Mouse (Mus musculus) hindbrain, embryonic 15.5 days (tissue): ENCODE measurements at regions not wholly inside any gene's neighbourhood (a gene's known extent, or its start where the extent isn't known, plus 50 kb on each side); places are given as distances from the start of the nearest gene placed in this dataset.

Source experiments
- ATAC-seq: fragments of 200-750 bp; cut with Nextera tagmentation; 2 replicates; pipeline ENCODE4 v1.8.0; 2017; ENCODE audit warnings: low read depth, moderate number of reproducible peaks, moderate TSS enrichment; ENCODE audit not compliant: low FRiP score
- H3K27ac ChIP-seq: fragments of 300-500 bp; sonication (generic); replicated peaks from 2 replicates; pipeline ENCODE4 v1.5.1; 2015; ENCODE audit warnings: mild to moderate bottlenecking, inconsistent platforms
- H3K27me3 ChIP-seq: fragments of 300-500 bp; sonication (generic); 2 replicates; pipeline ENCODE4 v1.6.1; 2015; ENCODE audit warnings: control low read depth, inconsistent platforms
- H3K36me3 ChIP-seq: fragments of 300-500 bp; sonication (generic); 2 replicates; pipeline ENCODE4 v1.6.1; 2015; ENCODE audit warnings: control low read depth, inconsistent platforms
- H3K4me1 ChIP-seq: fragments of 300-500 bp; sonication (generic); replicated peaks from 2 replicates; pipeline ENCODE4 v1.6.1; 2015; ENCODE audit warnings: control low read depth, inconsistent platforms
- H3K4me2 ChIP-seq: fragments of 300-500 bp; sonication (generic); 2 replicates; pipeline ENCODE4 v1.6.1; 2015; ENCODE audit warnings: moderate library complexity, mild to moderate bottlenecking, inconsistent platforms
- H3K4me3 ChIP-seq: fragments of 300-500 bp; sonication (generic); 2 replicates; pipeline ENCODE4 v1.5.1; 2015; ENCODE audit warnings: mild to moderate bottlenecking, inconsistent platforms
- H3K9ac ChIP-seq: fragments of 300-500 bp; sonication (generic); 2 replicates; pipeline ENCODE4 v1.6.1; 2015; ENCODE audit warnings: inconsistent platforms
- H3K9me3 ChIP-seq: fragments of 300-500 bp; sonication (generic); 2 replicates; pipeline ENCODE4 v1.6.1; 2016; ENCODE audit warnings: control low read depth, inconsistent platforms
- WGBS: fragments of 180-500 bp; shearing (Covaris S2); methylation state at CpG from one replicate; pipeline ENCODE4 v1.1.7; 2015; 5-methylcytosine and 5-hydroxymethylcytosine counted together

DNA sequence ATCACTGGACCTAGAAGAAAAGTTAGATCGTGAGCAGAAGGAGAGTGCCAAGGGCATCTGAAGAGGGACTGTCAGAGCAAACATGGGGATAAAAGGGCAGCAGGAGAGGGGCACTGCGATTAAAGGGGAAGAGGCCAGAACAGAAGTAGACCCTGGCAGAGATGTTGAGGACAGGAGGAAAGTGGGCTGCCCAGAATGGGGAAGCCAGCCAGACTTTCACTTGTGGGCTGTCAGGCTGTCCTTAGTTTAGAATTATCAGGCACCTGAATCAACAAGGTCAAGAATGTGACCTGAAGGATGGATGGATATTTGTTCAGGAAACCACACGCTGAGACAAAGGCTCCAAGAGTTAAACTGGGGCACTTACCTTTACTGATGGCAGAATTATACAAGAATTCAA is 193.0 kb upstream of the Klf3 start:
- peaks cover 9% of the 10 kb centered on the region; the same call in 1 of the 2 replicates for H3K4me1 ChIP-seq
- no peaks in the 10 kb centered on the region for H3K27me3 ChIP-seq
- no peak for ATAC-seq
- H3K9me3 ChIP-seq = no peaks in the 10 kb centered on the region
- H3K4me2 ChIP-seq = no peak overlapping the region
- H3K27ac ChIP-seq = no peak overlapping the region
- 6% methylated on average over 3 of the region's 3 CpGs for WGBS
- H3K4me3 ChIP-seq = no peak overlapping the region
- H3K36me3 ChIP-seq = no peaks in the 10 kb centered on the region
- no peak overlapping the region for H3K9ac ChIP-seq

DNA sequence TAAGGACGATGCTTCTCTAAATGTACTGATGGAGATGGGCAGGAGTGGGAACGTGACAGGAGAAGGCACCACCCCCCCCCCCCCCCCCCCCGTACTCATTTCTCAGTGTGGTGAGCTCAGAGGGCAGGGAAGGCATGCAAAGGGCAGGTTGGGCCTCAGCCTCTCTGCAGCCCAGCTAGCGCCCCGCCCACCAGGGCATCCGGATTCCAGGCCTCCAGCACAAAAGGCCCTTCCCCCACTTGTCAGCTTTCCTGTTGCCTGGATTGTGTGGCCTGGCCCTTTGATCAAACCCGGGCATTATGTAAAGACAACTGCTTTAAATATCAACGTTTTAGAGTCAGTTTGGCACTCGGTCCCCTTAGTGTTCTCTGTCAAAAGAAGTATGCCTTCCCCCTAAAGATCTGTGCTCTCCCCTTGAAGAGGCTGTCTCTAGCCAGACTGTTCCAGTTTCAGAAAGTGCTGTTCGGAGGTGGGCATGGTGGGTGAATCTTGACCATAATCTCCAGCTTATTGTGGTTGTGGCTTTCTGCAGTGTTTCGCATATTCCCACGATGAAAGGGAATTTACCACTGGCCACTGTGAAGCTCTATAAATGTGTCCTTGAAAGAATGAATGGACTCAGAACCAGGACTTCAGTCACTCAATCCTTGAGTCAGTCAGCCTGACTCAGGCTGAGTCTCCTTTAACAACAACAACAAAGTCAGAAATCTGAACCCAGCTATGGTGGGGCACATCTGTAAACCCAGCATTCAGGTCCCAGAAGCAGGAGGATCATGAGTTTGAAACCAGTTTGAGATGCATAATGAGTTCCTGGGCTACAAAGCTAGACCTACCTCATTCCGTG is 192.4 kb upstream of the Klf3 start:
- Histone ChIP-seq H3K27me3 (no peaks in the 10 kb centered on the region), H3K27ac (no peak overlapping the region), H3K9ac (no peak overlapping the region), H3K4me1 (peaks cover 9% of the 10 kb centered on the region; the same call in 1 of the 2 replicates), H3K4me2 (no peak overlapping the region), H3K36me3 (no peaks in the 10 kb centered on the region), H3K4me3 (no peak overlapping the region), H3K9me3 (no peaks in the 10 kb centered on the region)
- ATAC-seq = peak; percentile 45
- 10% methylated on average over 13 of the region's 13 CpGs for WGBS

DNA sequence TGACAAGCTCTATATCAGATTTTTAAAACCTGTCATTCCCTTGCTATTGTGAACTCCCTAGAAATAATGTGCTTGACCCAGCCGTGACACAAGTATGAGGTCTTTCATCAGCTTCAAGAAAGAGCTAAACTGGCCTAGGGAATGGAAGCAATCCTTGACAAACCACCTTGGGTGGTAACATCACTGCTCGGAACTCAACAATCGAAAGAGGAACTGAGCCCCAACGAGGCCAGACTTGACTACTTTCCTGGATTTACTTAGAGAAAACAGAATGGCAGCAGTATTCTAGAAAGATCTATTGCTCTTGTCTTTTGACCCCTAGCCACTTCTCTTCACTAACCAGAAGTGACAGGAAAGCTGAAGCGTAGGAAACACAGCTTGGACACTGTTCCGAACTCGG is 191.2 kb upstream of the Klf3 start:
- Histone ChIP-seq H3K27ac (no peak overlapping the region), H3K4me2 (no peak overlapping the region), H3K9me3 (no peaks in the 10 kb centered on the region), H3K36me3 (no peaks in the 10 kb centered on the region), H3K27me3 (no peaks in the 10 kb centered on the region), H3K4me3 (no peak overlapping the region), H3K9ac (no peak overlapping the region), H3K4me1 (peaks cover 9% of the 10 kb centered on the region; the same call in 1 of the 2 replicates)
- WGBS = 88% methylated on average over 7 of the region's 7 CpGs
- ATAC-seq = no peak

DNA sequence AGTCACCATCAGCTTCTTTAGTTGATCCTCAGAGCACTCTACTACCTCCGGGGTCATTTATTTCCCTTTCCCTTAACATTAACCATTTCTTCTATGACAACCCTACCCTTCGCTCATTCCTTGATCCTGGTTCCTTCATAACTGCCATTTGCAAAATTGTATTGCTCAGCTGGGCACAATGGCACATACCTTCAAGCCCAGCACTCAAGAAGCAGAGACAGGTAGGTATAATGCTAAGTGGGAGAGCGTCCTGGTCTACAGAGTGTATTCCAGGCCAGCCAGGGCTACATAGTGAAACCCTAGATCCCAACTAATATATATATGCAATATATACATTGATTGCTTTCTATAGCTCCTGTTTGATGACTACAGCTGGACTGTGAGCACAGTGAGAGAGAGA is 189.5 kb upstream of the Klf3 start:
- no peak for ATAC-seq
- no peak overlapping the region for H3K4me2 ChIP-seq
- no peak overlapping the region for H3K9ac ChIP-seq
- no peaks in the 10 kb centered on the region for H3K9me3 ChIP-seq
- no peak overlapping the region for H3K4me3 ChIP-seq
- no peaks in the 10 kb centered on the region for H3K27me3 ChIP-seq
- 99% methylated on average over 3 of the region's 3 CpGs for WGBS
- no peak overlapping the region for H3K27ac ChIP-seq
- no peaks in the 10 kb centered on the region for H3K36me3 ChIP-seq
- peaks cover 9% of the 10 kb centered on the region; the same call in 1 of the 2 replicates for H3K4me1 ChIP-seq

DNA sequence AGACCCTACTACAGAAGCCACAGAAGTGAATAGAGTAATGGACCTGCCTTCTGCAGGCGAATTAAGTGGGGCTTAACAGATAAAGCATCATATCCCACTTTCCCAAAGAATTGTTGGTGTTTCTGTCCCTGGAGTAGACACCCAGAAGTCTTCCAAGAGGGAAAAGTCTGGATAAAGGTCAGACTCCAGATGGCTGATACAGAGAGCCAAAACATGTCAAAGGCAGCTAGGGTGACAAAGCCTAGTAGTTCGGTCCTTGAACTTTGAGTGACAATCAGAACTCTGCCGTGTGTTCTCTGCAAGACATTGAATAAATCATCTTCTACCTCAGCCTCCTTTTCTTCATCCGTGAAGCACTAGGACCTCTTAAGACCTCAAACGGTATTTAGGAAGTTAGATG is 185.1 kb upstream of the Klf3 start:
- H3K27me3 ChIP-seq = no peaks in the 10 kb centered on the region
- H3K9ac ChIP-seq = no peak overlapping the region
- H3K36me3 ChIP-seq = no peaks in the 10 kb centered on the region
- 80% methylated on average over 5 of the region's 5 CpGs for WGBS
- no peaks in the 10 kb centered on the region for H3K4me1 ChIP-seq
- ATAC-seq = no peak
- no peak overlapping the region for H3K4me2 ChIP-seq
- H3K9me3 ChIP-seq = no peaks in the 10 kb centered on the region
- H3K27ac ChIP-seq = no peak overlapping the region
- H3K4me3 ChIP-seq = no peak overlapping the region

DNA sequence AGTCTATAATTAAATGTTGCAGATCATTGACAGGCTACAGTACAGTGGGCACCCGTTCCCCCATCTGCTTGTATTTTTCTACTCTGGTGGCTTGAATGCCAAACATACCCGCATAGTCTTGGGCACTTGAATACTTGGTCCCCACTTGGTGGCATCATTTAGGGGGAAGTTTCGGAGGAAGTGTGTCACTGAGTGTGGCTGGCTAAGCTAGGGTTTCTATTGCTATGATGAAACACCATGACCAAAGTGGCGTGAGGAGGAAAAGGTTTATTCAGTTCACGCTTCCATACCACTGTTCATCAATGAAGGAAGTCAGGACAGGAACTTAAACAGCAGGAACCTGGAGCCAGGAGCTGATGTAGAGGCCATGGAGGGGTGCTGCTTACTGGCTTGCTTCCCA is 183.4 kb upstream of the Klf3 start:
- H3K4me2 ChIP-seq = no peak overlapping the region
- no peak overlapping the region for H3K4me3 ChIP-seq
- no peaks in the 10 kb centered on the region for H3K9me3 ChIP-seq
- no peaks in the 10 kb centered on the region for H3K36me3 ChIP-seq
- no peak for ATAC-seq
- H3K27ac ChIP-seq = no peak overlapping the region
- no peaks in the 10 kb centered on the region for H3K4me1 ChIP-seq
- H3K9ac ChIP-seq = no peak overlapping the region
- no peaks in the 10 kb centered on the region for H3K27me3 ChIP-seq
- WGBS = 94% methylated on average over 5 of the region's 5 CpGs

DNA sequence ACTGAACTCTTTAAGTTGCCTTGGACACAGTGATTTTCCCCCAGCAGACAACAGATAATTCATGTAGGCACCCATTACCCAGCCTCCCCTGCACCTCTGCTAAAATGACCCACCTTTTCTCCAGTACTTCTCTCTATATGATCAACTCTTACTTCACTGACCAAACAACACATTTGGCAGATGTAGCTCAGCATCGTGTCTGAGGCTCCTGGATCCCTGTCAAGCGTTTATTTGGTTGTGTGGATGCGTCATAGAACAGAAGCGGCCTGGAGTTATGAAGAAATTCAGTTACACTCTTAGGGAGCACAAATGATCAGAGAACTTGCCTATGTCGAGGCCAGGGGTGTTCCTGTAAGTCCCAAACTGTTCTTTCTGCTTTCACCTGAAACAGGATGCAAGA is 182.5 kb upstream of the Klf3 start:
- H3K4me1 ChIP-seq = no peaks in the 10 kb centered on the region
- 94% methylated on average over 5 of the region's 5 CpGs for WGBS

DNA sequence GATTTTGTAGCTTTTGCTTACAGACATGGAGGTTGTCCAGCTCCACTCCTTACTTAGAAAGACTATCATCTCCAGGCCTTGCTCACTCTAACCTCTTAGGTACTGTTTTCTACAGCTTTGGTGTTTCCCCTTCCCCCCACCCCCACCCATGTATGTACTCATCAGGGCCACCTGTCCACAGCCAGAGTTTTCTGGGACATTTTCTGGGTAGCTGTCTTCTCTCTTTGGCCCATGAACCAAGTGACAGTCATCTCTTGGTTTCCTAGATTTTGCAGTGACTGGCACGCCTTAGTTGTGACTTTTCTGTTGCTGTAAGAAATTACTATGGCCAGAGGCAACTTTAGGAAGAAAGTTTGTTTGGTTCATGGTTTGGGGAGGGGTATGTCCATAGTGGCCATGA is 181.8 kb upstream of the Klf3 start:
- Histone ChIP-seq H3K9ac (no peak overlapping the region), H3K27ac (no peak overlapping the region), H3K36me3 (no peaks in the 10 kb centered on the region), H3K4me1 (no peaks in the 10 kb centered on the region), H3K27me3 (no peaks in the 10 kb centered on the region), H3K9me3 (no peaks in the 10 kb centered on the region), H3K4me2 (no peak overlapping the region), H3K4me3 (no peak overlapping the region)
- ATAC-seq = no peak
- 88% methylated on average over 1 of the region's 1 CpGs for WGBS

More for the DNA sequence above, 182.5 kb upstream of the Klf3 start:
- no peak for ATAC-seq
- Histone ChIP-seq H3K36me3 (no peaks in the 10 kb centered on the region), H3K9me3 (no peaks in the 10 kb centered on the region), H3K9ac (no peak overlapping the region), H3K4me2 (no peak overlapping the region), H3K27me3 (no peaks in the 10 kb centered on the region), H3K27ac (no peak overlapping the region), H3K4me3 (no peak overlapping the region)

DNA sequence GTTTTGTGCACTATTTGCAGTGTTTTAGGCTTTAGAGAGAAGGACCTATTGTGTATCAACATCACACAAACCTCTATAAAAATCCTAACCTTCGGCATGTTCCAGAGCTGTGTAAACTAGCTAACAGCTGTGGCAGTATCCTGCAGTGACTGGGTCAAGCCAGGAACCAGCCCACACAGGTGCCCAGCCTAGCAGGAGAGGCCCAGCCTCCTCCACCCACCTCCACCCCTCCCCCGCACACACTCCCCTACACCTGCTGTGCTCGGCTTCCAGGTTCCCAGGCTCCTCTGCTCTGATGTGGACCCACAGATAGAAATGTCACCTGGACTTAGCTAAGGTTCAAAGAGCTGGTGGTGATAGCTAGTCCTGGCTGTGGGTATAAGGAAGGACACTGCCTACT is 179.5 kb upstream of the Klf3 start:
- ATAC-seq = no peak
- H3K9me3 ChIP-seq = no peaks in the 10 kb centered on the region
- H3K4me1 ChIP-seq = no peaks in the 10 kb centered on the region
- no peak overlapping the region for H3K27ac ChIP-seq
- no peak overlapping the region for H3K4me2 ChIP-seq
- no peaks in the 10 kb centered on the region for H3K27me3 ChIP-seq
- no peaks in the 10 kb centered on the region for H3K36me3 ChIP-seq
- H3K4me3 ChIP-seq = no peak overlapping the region
- H3K9ac ChIP-seq = no peak overlapping the region
- WGBS = 56% methylated on average over 3 of the region's 3 CpGs

DNA sequence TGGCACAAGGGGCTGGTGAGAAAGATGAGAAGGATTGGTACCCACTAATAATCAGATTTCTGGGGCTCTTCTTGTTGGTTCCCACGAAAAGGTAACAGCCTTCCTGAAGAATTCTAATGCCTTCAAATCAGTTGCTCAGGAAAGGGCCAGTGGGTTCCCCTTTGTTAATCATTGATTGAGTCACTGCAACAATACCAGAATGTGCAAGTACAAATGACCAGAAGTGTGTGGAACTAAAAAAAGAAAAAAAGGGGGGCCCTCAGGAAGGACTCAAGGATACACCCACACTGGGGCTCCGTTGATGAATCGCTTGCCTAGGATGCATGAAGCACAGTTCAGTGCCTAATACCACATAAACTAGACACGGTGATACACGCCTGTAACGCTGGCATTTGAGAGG is 179.0 kb upstream of the Klf3 start:
- H3K27me3 ChIP-seq = no peaks in the 10 kb centered on the region
- H3K9ac ChIP-seq = no peak overlapping the region
- H3K9me3 ChIP-seq = no peaks in the 10 kb centered on the region
- no peak overlapping the region for H3K4me2 ChIP-seq
- ATAC-seq = no peak
- no peaks in the 10 kb centered on the region for H3K36me3 ChIP-seq
- no peak overlapping the region for H3K27ac ChIP-seq
- H3K4me3 ChIP-seq = no peak overlapping the region
- no peaks in the 10 kb centered on the region for H3K4me1 ChIP-seq
- WGBS = 79% methylated on average over 6 of the region's 6 CpGs

DNA sequence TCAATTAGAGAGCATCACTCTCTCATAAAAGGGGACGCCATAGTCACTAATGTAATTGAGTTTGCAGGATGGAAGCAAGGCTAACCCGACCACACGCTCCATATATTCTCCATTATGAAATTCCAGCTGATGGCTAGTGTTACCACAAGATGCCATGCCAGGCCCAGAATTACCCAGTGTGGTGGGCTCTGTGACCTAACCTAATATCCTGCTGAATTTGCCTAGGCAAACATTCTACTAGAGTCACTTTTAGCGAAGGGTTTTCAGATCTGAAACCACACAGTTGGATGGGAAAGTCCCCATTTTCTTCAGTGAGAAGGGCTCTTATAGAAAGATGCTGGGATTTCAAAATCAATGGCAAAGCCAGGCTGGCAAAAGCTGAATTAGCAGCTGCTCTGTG is 177.8 kb upstream of the Klf3 start:
- no peak for ATAC-seq
- no peaks in the 10 kb centered on the region for H3K9me3 ChIP-seq
- H3K27ac ChIP-seq = no peak overlapping the region
- no peaks in the 10 kb centered on the region for H3K27me3 ChIP-seq
- H3K4me2 ChIP-seq = no peak overlapping the region
- no peaks in the 10 kb centered on the region for H3K4me1 ChIP-seq
- 79% methylated on average over 4 of the region's 4 CpGs for WGBS
- no peak overlapping the region for H3K4me3 ChIP-seq
- no peaks in the 10 kb centered on the region for H3K36me3 ChIP-seq
- H3K9ac ChIP-seq = no peak overlapping the region

DNA sequence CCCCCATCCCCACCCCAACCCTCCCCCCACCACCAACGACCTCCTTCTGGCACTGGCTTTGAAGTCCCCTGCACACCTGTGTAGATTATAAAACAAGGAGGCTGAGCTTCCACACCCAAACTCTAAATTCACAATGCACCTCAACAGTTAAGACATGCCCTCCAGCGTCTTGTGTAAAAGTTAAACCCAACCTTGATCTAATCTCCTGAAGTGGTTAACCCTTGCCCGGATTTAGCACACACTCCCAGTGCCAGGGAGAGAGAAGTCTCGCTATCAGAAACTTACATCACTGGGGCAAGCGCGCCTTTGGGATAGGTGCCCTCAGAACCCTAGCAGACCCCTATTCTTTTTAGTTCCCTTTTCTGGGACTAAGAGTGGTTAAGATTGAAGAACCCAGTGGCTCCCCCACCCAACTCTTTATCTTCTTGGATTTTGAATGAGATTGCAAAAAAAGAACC is 177.3 kb upstream of the Klf3 start:
- H3K4me3 ChIP-seq = no peak overlapping the region
- WGBS = 63% methylated on average over 6 of the region's 6 CpGs
- ATAC-seq = no peak
- H3K36me3 ChIP-seq = no peaks in the 10 kb centered on the region
- H3K27me3 ChIP-seq = no peaks in the 10 kb centered on the region
- no peak overlapping the region for H3K27ac ChIP-seq
- H3K9ac ChIP-seq = no peak overlapping the region
- no peak overlapping the region for H3K4me2 ChIP-seq
- H3K9me3 ChIP-seq = no peaks in the 10 kb centered on the region
- no peaks in the 10 kb centered on the region for H3K4me1 ChIP-seq

DNA sequence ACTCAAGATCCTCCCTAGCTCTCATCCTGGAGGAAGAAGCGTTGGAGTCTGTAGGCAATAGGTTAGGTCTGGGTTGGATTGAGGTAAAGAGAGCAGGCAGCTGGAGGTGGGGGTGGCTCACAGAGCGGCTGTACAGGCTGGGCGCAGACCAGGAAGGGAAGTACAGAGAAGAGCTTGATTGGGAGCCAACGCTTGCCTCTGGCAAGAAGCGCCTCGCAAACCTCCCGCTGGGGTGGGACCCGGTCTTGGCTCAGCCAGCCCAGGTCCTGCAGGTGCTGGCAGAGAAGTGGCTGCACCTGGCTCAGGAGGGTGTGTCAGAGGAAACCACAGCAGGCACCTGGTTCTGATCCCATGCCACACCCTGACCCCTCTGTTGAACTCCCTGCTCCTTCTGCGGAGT is 176.8 kb upstream of the Klf3 start:
- ATAC-seq = no peak
- Histone ChIP-seq H3K4me1 (no peaks in the 10 kb centered on the region), H3K36me3 (no peaks in the 10 kb centered on the region), H3K4me2 (no peak overlapping the region), H3K27me3 (no peaks in the 10 kb centered on the region), H3K9ac (no peak overlapping the region), H3K27ac (no peak overlapping the region), H3K9me3 (no peaks in the 10 kb centered on the region), H3K4me3 (no peak overlapping the region)
- 58% methylated on average over 9 of the region's 9 CpGs for WGBS
